Mouse (Mus musculus): ENCODE results near the gene Tsc22d3.
"Not testable (repeated sequence)": the region's sequence is repeated elsewhere in the genome, so short reads cannot be mapped to it uniquely, and the experiment has no call there.

Tsc22d3 gene

DNA sequence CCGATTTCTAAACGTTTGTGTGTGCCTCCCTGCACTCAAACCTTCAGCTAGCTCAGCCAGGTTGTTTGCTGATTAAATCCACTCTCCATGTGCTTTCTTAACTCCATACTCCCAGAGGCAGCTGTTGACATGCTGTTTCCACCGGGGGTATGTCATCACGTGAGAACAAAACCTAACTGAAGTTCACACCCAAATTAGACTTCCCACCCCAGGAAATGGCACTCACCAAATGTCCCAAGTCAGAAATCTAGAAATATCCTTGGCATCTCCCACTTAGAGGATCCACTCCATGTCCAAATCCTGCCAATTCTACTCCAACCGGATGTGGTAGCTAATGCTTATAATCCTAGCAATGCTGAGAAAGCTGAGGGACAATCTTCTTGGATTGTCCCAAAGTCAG lies 100.2 kb downstream of the Tsc22d3 start:
- DNase-seq (ENCODE audit: low spot score) = no peak

DNA sequence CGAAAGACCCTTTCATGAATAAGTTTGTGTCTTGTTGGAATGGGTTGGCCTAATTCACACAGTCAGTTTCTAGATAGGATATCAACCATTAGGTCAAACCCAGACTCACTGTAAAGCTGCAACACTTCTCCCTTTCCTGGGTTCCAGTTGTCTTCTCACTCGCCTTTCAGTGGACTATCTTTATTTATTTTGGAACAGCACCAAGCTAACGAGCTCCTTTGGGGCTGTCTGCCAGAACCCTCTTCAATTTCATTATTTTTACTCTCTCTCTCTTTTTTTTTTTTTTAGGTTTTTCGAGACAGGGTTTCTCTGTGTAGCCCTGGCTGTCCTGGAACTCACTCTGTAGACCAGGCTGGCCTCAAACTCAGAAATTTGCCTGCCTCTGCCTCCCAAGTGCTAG lies 102.0 kb downstream of the Tsc22d3 start:
- not testable (repeated sequence) for DNase-seq (ENCODE audit: low spot score)

DNA sequence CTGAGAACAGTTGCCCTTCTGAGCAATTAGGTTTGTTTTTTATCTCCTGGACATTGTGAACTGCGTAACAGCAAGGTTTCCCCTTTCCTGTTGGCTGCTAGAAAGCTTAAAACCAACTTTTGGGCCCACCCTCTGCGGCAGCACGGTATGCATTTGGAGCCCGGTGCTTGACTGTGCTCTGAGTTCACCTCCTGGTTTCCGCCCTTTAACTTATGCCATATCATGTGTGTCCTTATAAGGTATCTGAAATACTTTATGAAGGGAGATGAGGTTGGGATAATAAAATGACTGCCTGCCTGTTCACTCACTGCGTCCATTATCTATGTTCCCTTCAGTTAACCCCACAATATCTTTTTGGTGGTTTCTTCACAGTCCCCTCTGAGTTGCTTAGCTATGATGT lies 106.3 kb downstream of the Tsc22d3 start:
- DNase-seq (ENCODE audit: low spot score) = no peak

DNA sequence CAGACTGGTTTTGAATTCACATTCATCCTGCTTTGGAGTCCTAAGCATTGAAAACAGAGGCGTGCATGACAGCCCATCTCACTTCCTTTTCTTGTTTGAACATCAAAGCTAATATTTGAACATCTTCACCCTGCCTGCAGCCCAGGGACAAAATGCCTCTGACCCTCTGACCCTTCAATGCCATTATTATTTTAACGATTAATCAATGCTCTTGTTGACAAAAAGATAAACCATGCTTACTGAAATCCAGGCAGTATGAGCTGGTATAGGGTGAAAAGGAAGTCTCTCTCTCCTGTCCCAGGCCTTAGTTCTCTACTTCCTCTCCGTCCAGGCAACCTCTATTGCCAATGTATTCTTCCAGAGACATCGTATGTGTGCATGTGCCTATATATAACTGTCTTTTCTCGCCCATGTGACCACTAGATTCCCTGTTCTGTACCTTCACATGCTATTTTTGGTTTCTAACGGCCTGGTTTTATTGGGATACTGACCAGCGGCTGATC lies 106.9 kb downstream of the Tsc22d3 start:
- no peak for DNase-seq (ENCODE audit: low spot score)

DNA sequence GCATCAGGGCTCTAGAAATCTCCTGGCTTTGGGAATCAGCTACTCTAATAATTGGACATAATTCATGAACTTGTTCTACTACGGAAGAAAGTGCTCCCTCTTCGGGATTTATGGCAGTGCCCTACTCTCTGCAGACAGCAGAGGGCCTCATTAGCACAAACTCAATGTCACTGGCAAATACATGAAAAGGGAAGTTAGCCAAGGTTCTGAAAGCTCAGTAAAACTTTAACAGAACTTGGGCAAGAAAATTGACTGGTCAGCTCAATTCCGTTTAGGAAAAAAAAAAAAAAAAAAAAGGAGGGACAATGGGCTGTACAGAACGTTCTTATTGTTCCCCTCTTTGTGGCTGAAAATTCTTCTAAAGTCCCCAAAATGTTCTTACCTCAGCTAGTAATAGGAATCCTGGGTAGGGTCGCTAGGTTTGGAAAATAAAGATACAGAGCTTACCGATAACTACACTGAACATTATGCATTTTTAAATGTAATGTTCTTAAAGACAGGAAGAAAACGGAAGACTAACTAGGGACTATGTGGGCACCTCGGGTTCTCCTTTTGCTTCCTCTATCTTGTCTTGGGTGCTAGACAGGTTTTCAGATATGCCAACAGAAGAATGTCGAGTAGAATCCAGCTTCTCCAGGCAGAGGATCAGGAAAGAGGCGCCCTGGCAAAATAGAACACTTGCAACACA lies 108.4 kb downstream of the Tsc22d3 start:
- DNase-seq (ENCODE audit: low spot score) = no peak

DNA sequence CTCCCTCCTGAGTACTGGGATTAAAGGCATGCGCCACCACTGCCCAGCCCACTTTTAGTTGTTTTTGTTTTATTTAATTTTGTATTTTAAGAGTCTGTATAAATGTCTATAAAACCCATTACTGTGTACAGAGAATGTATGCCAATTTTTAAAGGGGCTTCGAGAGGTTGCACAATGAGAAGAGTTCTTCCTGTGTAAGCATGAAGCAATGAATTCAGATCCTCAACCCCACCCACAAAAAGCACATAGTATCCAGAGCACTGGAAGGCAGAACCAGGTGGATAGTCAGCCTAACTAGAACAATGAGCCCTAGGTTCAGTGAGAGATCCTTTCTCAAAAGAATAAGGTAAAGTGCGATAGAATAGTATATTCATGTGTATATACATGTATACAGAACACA lies 110.3 kb downstream of the Tsc22d3 start:
- no peak for DNase-seq (ENCODE audit: low spot score)

Data from c-Kit-positive CD71-positive TER-119-positive erythroid progenitor cells, embryonic 14.5 days (primary cell).